Mouse (Mus musculus) kidney, postnatal 14 days (tissue): ENCODE data around the gene Ahctf1.
"Not testable (repeated sequence)": the region's sequence is repeated elsewhere in the genome, so short reads cannot be mapped to it uniquely, and the experiment has no call there.

Source experiments
- DNase-seq: peaks from one replicate; pipeline ENCODE4 v3.0.0; 2022; ENCODE audit warnings: mixed read lengths

Gene Ahctf1

GRCm38 (mm10) chr1:179803513-179804139 lies at the start of gene Ahctf1:
Gene Ahctf1 (minus strand): TSS chr1:179803680.
- peak; percentile 99 for DNase-seq

- DNase-seq = peak; percentile 90
Measured at GRCm38 (mm10) chr1:179847759-179848389, 44.4 kb upstream of the Ahctf1 start.

GRCm38 (mm10) chr1:179847173-179847572 lies 43.7 kb upstream of the Ahctf1 start:
- DNase-seq = no peak

GRCm38 (mm10) chr1:179845832-179846499 lies 42.5 kb upstream of the Ahctf1 start:
- no peak for DNase-seq

GRCm38 (mm10) chr1:179844894-179845293 lies 41.4 kb upstream of the Ahctf1 start:
- peak; percentile 75 for DNase-seq

GRCm38 (mm10) chr1:179843981-179844380 lies 40.5 kb upstream of the Ahctf1 start:
- DNase-seq = no peak

GRCm38 (mm10) chr1:179842568-179842967 lies 39.1 kb upstream of the Ahctf1 start:
- DNase-seq = peak; percentile 48

- peak; percentile 52 for DNase-seq
Measured at GRCm38 (mm10) chr1:179836426-179837404, 33.2 kb upstream of the Ahctf1 start.

- no peak for DNase-seq
Measured at GRCm38 (mm10) chr1:179835753-179836425, 32.4 kb upstream of the Ahctf1 start.

- no peak for DNase-seq
Measured at GRCm38 (mm10) chr1:179833596-179833995, 30.1 kb upstream of the Ahctf1 start.

GRCm38 (mm10) chr1:179832710-179833240 lies 29.3 kb upstream of the Ahctf1 start:
- no peak for DNase-seq

GRCm38 (mm10) chr1:179828900-179829299 lies 25.4 kb upstream of the Ahctf1 start:
- no peak for DNase-seq

GRCm38 (mm10) chr1:179828051-179828450 lies 24.6 kb upstream of the Ahctf1 start:
- DNase-seq = no peak

- peak; percentile 22 for DNase-seq
Measured at GRCm38 (mm10) chr1:179824549-179824948, 21.1 kb upstream of the Ahctf1 start.

- DNase-seq = not testable (repeated sequence)
Measured at GRCm38 (mm10) chr1:179818490-179819278, 15.2 kb upstream of the Ahctf1 start.

- DNase-seq = no peak
Measured at GRCm38 (mm10) chr1:179814616-179815015, 11.1 kb upstream of the Ahctf1 start.

- no peak for DNase-seq
Measured at GRCm38 (mm10) chr1:179813385-179813784, 9.9 kb upstream of the Ahctf1 start.

GRCm38 (mm10) chr1:179808300-179808699 lies 4.8 kb upstream of the Ahctf1 start:
- DNase-seq = no peak

GRCm38 (mm10) chr1:179807468-179807867 lies 4.0 kb upstream of the Ahctf1 start:
- no peak for DNase-seq

- peak; percentile 46 for DNase-seq
Measured at GRCm38 (mm10) chr1:179805751-179806150, 2.3 kb upstream of the Ahctf1 start.
